Mouse (Mus musculus) liver, postnatal 0 days (tissue): Measurements from ENCODE around the gene Cplane1.

ENCODE experiments used
- CTCF ChIP-seq: sonication (generic); IDR thresholded peaks from 2 replicates; pipeline ENCODE4 v1.5.1; 2016; ENCODE audit warnings: antibody characterized with exemption, low read depth
- EP300 ChIP-seq: IDR thresholded peaks from 2 replicates; pipeline ENCODE4 v1.6.1; 2016; ENCODE audit warnings: antibody characterized with exemption, low read depth, mild to moderate bottlenecking

- no peak for TF ChIP-seq CTCF
- TF ChIP-seq EP300, result no peak
Measured at GRCm38 (mm10) chr15:8291251-8291650, 122.3 kb downstream of the Cplane1 start.
